Mouse (Mus musculus): ENCODE results near the gene Slit3.
A peak's percentile ranks its signal among the peaks of the same experiment; 100 is the strongest.

The Slit3 gene

DNA sequence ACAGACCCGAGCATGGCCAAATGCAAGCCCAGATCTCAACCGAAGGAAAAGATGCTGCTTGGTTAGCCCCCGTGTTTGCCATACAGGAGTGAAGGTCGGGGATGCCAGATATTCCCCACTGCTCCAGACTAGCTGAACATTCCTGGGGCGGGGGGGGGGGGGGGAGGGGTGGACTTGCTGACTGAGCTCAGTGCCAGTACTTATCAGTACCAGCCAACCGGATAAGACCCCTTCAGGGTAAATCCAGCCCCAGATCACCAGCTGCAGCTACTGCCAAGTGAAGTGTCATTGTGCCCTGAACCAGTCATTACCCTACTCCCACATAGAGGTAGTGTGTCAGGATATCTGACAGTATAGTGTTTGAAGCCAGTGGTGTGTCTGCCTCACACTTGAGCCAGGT lies 504.6 kb downstream of the Slit3 start:
- no peak for ATAC-seq (ENCODE audit: low TSS enrichment)

DNA sequence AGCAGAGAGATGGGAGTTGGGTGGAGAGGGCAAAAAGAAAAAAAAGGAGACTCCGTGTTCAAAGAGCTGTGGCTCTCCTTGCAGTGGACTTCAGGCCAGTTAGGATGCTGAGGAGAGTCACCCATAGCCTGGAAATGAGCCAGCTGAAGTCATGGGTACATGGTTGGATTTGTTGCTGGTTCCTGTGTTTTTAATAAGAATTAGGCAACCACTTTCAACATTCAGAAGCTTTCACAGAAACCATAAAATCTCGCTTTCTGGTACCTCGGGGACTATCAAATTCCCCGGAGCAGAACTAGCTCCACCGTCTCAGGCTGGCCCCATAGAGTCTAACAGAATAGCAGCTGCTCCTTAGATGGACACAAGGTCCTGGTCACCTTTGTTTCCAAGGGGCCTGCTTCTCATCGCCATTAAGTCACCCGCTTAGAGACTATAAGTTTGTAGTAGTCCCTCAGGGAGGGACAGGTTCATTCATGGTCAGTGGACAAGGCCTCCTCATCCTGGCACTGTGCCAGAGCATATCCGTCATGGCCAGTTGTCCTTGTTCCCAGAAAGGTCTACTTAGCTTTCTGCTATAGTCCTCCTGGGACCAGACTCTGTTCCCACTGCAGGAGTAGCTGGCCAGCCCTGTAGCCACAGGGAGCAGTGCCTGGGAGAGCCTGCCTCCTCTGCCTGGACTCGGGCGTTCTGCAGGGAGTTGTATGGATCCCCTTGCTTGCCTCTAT lies 505.3 kb downstream of the Slit3 start:
- no peak for ATAC-seq (ENCODE audit: low TSS enrichment)

DNA sequence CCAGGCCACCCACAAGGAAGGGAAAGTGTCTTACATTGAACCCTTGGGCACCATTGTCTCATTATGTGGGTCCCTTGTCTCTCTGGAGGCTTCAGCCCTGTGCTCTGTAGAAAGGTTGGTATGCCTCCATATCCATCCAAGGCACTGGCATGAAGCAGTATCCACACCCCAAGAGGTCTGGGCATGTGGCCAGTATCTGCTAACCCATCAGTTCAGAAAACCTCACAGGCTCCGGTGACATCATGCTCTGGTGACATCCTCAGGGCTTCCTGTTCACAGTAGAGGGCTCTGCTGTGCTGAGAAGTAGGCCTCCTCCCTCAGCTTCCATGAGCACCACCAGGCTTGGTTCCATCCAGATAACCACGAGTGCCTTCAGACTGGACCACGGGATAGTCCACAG lies 506.8 kb downstream of the Slit3 start:
- 0 out of 2 replicates have a peak, but pooled peaks have one; percentile 22 for ATAC-seq (ENCODE audit: low TSS enrichment)

DNA sequence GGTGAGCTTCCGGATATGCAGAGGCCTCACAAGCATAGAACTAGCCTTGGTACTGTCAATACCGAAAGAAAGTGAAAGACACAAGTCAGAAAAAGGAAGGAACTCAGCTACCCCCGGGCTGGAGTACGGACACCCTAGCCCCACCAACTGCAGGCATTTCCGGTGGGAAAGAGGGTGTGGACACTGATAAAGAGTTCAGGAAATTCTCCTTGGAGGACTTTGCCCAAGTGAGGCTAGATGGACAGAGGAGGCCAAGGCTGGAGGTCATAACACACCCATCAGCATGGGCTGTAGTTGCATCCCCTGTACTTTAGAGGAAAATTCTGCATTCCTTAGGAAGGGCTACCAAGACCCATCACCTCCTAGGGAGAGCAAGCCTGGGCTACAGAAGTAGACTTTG lies 511.2 kb downstream of the Slit3 start:
- no peak for ATAC-seq (ENCODE audit: low TSS enrichment)

DNA sequence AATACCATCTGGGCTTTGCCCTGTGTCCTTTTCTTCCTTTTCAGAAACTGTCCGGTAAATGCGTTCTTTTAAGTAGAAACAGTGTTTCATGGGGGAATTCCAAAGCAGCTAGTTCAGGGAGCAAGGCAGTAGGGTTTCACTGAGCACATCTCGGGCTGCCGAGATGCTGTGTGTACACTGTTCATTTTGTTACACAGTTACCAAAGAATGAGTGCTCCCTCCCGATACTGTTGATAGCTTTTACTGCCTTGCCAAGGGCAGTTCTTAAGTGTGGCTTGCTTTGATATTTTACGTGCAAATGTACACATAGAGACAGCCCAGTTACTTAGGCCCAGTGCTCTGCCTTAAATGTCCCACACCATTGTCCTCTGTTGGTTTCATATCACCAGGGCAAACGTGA lies 516.1 kb downstream of the Slit3 start:
- no peak for ATAC-seq (ENCODE audit: low TSS enrichment)

DNA sequence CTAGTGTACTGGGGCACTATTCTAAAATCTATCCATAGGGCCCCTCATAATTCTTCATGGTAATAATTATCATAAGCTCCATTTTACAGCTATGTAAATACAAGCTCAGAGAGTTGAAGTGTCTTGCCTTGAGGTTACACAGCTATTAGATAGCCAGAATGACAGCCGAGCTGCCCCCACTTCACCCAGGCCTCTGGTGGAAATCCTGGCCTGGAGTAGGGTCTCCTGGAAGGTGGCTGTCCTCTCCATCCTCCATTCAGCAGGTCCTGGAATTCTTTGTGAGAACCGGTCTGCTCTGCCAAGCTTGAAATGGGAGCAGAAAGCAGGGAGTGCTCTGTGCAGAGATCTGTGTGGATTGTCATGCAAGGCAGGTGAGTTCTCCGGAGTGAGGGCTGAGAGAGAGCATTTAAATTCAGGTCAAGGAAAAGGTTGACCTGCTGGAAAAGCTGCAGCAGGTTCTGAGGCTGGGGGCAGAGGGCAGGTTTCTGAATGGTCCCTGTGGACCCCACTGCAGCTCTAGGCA lies 517.9 kb downstream of the Slit3 start:
- peak; percentile 38; the same call in 1 of the 2 replicates for ATAC-seq (ENCODE audit: low TSS enrichment)

DNA sequence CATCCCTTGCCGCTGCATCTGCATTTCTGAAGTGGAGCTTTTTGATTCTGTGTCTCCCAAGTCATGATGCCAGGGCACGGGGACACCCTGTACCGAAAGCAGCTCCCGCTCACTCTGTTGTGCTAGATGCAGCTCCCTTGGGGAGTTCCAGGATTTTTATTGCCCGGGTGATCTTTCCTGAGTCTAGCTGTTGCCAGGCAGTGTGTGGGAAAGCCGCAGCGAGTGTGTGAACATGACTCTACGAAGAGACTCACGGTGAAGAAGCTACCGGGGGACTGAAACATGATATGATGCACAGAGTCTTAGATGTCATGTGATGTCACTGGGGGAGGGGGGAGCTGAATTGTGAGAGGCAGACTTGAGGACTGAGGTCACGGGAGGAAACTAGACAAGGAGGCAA lies 518.4 kb downstream of the Slit3 start:
- ATAC-seq (ENCODE audit: low TSS enrichment), result peak; percentile 84

DNA sequence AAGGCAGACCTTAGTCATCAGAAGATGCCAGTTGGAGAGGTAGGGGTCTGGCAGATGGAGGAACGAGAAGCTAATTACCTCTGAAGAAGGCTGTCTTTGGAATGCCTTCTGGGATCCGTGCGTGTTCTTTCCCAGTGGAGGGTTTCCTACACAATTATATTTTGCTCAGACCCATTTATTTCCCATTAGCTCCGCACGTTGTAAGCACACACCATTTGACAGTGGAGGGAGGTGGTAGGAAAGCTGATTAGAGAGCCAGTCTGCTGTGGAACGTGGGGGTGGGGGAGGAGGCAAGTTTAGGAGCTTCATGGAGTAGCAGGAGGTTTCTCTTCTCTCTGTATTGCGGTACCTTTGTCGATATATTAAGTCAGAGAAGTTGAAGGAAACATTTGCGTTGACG lies 530.3 kb downstream of the Slit3 start:
- ATAC-seq (ENCODE audit: low TSS enrichment), result no peak

DNA sequence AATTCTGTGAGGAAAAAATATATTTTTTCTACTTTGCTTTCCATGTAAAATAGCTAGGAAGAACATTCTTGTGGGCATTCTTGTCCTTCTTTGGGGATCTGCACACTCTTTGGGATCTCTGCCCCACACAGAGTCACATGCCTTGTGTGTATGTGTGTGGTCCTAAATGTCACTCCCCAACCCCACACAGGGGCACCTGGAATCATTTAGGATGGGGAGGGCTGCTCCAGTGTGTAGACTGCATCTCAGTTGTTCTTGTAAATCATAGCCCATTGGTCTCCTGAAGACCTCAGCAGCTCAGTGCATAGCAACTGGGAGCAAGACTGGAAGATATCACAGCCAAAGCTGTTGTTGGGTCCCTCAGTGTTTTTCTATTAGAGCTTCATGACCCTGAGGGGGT lies 534.8 kb downstream of the Slit3 start:
- no peak for ATAC-seq (ENCODE audit: low TSS enrichment)

DNA sequence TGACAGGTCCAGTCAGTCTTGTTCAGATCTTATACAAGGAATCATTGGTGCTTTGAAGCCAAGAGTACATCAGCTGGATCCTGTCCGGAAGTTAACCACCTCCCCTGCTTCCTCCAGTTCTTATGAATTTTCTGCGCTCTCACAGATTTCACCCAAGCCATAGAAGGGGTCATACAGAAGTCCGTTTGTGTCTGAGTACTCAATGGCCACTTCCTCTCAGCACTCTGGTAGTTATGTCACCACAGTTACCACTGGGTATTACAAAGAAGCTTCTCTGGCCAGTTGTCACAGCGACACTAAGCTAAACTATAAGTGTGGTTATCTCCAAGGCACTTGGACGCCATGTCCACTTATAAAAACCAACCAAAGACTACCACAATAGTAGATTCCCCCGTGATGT lies 536.6 kb downstream of the Slit3 start:
- no peak for ATAC-seq (ENCODE audit: low TSS enrichment)

DNA sequence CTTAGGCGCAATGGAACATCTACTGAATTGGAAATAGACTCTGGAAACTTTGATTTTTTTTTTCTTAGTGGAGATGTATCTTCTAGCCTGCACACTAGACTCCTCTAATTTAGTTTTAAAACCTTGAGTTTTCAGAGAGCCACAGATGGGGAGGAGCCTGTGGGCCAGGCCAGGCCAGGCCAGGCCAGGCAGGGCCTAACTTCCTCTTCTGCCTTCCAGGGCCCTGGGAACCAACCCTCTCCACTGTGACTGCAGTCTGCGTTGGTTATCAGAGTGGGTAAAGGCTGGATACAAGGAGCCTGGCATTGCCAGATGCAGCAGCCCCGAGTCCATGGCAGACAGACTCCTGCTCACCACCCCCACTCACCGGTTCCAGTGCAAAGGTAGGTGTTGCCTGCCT lies 539.9 kb downstream of the Slit3 start:
- ATAC-seq (ENCODE audit: low TSS enrichment), result no peak

DNA sequence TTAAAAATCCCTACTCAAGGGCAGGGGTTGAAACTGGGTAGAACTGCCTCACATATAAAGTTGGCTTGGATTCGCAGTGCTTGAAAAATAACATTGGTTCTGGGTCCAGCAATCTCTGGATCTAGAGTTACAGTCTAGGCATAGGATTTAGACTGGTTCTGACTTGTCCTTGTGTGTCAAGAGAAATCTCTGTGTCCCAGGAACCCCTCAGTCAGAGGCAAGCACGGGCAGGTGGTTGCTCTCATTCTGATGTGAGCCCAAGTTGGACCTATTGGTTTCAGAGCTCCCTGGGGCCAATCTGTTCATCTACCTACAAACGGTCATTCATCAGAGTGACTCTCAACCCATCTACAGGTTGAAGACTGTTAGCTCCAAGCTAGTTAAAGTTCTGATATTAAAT lies 541.9 kb downstream of the Slit3 start:
- no peak for ATAC-seq (ENCODE audit: low TSS enrichment)

DNA sequence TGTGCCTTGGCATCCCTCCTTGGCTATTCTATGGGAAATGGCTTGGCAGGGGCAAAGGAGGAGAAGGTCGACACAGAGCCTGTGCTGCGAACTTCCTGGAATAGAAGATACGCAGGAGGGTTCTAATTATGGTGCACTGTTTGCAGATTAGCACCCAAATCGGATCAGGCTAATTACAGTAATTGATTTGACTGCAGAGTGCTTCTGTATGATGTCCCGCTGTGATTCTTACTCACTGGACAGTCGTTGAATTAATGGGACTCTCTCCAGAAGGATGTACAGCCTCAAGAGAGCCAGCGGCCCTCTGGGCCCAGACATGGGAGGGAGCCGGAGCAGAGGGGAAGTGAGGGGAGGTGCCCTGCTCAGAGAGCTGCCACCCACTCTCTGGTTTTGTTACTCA lies 542.6 kb downstream of the Slit3 start:
- ATAC-seq (ENCODE audit: low TSS enrichment), result no peak

DNA sequence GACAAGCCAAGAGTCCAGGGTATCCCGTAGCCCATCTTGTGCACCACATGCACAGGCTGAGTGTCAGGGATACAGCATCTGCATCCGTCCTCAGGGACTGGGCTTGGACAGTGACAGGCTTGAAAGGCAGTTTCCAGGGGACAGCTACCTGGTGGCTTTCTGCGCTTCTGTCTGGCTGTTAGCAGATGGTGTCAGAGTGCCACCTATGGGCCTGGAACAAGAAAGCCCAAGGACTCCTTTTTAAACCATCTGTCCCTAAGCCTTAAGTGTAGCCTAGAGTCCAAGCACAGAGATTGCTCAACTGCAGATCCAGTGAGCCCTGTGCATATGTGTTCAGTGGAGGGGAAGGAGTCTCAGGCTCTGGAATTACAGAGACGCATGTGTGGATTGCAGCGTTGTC lies 544.0 kb downstream of the Slit3 start:
- ATAC-seq (ENCODE audit: low TSS enrichment), result peak; percentile 73

DNA sequence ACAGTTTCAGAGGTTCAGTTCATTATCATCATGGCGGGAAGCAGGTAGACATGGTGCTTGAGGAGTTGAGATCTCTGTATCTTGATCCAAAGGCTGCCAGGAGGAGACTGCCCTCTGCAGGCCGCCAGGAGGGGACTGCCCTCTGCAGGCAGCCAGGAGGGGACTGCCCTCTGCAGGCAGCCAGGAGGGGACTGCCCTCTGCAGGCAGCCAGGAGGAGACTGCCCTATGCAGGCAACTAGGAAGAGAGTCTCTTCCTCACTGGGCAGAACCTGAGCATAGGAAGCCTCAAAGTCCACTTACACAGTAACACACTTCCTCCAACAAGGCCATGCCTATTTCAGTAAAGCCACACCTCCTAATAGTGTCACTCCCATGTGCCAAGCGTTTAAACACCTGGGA lies 546.4 kb downstream of the Slit3 start:
- 0 out of 2 replicates have a peak, but pooled peaks have one; percentile 14 for ATAC-seq (ENCODE audit: low TSS enrichment)

DNA sequence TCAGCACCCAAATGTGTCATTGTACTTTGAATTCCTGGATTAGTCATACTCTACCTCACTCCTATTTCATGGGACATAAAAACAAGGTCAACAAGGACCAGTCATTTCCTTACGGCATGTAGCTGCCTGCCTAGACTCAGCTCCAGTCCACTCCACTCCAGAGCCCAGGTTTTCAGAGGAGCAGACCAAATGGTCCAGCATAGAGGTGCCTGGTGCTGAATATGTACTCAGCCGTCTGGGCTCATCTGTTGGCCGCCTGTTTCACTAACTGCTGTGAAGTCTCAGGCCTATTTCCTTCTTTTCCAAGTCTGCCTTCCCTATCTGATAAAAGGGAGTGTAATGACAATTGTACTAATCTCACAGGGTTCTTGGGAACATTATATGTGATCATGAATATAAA lies 547.1 kb downstream of the Slit3 start:
- peak; percentile 60 for ATAC-seq (ENCODE audit: low TSS enrichment)

DNA sequence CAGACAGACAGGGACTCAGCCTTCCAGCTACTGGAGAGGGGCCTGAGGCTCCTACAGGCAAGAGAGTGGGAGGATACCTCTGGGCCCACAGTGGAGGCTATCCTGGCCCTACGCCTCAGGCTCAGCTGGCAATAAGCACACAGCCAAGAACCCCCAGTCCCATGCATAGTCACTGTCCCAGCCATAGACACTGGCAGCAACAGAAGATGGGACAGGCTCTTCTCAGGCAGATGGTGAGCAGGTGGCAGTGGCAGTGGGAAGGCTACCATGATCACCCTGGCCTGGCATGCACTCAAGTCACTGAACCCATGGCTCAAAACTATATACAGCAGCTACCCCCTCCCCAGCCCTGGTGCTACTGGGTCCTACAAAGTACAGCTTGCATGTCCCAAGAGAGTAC lies 547.7 kb downstream of the Slit3 start:
- no peak; the same call in none of the 2 replicates for ATAC-seq (ENCODE audit: low TSS enrichment)

DNA sequence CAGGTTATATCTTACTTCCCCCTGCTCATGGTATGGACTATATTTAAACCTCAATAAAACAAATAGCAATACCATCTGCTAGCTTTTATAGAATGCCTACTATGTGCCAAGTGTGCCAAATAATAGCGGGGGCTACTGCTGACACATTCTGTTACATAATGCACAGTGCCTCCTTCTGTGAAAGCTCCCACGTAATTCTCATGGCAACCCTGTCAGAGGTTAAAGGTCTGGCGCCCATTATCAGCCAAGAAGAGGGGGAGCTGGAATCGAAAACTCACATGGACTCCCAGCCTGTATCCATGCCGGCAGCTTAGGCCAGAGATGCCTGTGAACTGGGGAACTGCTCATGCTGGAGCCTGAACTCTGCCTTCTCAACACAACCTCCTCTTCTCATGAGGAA lies 548.5 kb downstream of the Slit3 start:
- no peak for ATAC-seq (ENCODE audit: low TSS enrichment)

DNA sequence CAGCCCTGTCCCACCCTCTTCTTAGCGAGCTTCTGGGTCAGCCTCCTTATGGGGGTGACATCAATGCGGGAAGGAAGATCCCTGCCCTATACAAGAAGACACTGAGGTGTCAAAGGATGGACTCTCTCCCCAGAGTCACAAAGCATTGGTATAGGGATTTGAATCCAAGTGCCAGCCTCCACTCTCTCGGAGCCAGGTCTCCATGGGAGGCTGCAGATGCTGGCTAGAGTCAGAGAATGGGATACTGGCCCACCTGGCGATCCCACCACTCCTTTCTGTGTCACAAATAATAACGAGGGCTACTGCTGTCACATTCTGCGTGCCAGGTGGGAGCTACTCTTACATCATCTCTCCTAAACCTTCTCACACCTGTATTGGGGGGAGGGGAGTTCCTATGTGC lies 549.2 kb downstream of the Slit3 start:
- ATAC-seq (ENCODE audit: low TSS enrichment), result no peak

DNA sequence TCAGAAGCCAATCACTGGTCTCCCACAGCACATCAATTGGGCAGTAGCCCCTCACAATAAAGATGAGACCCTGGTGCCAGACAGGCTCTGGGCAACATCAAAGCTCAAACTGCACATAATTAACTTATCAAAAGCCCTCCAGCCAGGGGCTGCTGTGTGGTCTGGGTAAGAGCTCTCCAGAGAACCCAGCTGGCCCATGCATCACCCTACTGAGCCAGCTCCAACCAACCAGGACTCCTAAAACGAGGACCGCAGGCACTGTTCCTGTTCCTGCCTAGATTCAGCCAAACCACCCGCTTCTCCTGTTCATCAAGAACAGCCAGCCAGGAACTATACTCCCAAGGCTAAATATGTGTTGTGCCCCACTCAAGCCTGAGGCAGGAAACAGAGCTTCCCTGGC lies 549.7 kb downstream of the Slit3 start:
- no peak for ATAC-seq (ENCODE audit: low TSS enrichment)

DNA sequence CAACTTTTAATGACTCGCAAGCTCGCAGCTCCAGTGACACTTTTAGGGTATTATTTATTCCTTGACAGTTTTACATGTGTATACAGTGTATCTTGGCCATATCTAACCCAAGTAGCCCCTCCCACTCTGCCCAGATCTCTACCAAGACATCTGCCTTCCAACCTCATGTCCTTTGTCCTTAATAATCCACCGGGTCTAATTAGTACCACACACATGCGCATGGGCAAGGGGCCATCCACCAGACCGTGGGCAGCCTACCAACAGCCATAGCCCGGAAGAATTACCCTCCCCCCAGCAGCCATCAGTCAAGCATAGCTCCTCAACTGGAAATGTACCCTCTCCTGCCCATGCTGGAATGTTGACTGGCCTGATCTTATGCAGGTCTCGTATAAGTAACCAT lies 552.0 kb downstream of the Slit3 start:
- ATAC-seq (ENCODE audit: low TSS enrichment), result no peak

DNA sequence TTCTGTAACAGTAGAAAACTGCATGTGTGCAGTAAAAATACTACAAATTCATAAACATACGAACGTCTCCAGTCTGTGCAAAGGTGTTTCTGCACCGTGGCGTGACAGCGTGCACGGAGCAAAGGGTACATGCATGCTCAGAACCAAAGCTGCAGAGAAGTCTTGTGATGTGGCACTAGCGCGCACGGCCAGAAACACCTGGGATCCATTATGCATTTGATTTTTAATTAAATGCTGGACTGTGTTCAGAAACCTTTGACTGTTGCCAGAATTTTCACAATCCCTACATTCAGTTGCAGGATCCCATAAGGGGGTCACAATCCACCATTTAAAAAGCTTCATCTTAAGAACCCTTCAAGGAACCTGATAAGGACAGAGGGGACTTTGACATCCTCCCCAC lies 553.2 kb downstream of the Slit3 start:
- ATAC-seq (ENCODE audit: low TSS enrichment), result no peak

DNA sequence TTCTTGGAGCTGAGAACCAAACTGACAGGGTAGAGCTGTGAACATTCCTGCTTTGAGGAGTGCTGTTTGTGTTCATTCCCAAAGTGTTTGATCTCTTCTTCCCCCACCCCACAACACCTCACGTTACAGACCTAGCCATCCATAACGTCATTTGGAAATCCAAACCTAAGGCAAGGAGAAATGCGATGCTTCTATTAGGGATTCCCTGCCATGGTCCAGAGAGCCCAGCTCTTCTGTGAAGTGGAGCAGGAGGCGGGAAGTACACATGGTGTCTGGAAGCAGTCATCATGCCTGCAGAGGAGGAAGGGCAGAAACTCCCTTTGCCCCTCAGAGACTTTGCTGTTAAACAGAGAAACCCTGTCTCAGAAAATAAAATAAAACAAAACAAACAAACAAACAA lies 555.7 kb downstream of the Slit3 start:
- ATAC-seq (ENCODE audit: low TSS enrichment), result no peak

DNA sequence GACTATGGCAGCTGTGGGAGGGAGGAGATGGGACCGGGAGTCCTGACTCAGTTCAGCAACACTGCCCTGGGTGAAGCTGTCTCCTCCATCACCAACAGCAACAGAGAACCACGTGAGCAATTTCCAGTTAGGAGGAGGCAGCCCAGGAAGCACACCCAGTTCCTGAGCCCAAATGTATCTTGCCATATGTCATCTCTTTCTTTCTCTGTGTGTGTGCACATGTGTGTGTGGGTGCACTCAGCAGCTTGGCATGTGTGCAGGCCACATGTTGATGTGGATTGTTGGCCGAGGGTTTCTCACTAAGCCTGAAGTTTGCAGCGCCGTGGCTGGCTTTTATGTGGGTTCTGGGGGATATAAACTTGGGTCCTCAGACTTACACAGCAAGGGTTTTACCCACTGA lies 559.0 kb downstream of the Slit3 start:
- ATAC-seq (ENCODE audit: low TSS enrichment), result peak; percentile 96

Measured in frontal cortex, adult (tissue).